Mouse (Mus musculus): ENCODE measurements at regions not wholly inside any gene's neighbourhood (a gene's known extent, or its start where the extent isn't known, plus 50 kb on each side); places are given as distances from the start of the nearest gene placed in this dataset.

DNA sequence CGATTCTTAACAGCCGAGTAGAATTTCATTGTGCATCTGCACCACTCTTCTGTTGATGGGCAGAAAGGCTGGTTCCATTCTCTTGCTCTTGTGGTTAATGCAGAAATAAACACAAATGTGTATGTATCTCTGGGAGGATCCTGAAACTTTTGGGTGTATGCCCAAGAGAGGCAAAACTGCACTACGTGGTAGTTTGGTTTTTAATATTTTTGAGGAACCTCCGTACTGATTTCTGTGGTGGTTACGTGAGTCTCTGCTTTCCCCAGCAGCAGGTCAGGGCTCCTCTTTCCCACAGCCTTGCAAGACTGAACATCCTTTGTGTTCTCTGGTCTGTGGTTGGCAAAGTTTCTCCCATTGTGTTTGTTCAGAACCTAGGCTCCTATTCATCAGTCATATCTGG lies 198.9 kb upstream of the Ubash3b start:
- no peak for DNase-seq
- intact Hi-C loops (cut with DNase I): no loop called here

- no peak for DNase-seq
- intact Hi-C loops (cut with DNase I): no loop called here
Observed at GRCm38 (mm10) chr9:41359286-41359685, 197.8 kb upstream of the Ubash3b start.

GRCm38 (mm10) chr9:41345338-41345737 lies 183.8 kb upstream of the Ubash3b start:
- intact Hi-C loops (cut with DNase I): no loop called here
- no peak for DNase-seq

- intact Hi-C loops (cut with DNase I): no loop called here
- no peak for DNase-seq
Observed at GRCm38 (mm10) chr9:41337375-41337774, 175.9 kb upstream of the Ubash3b start.

DNA sequence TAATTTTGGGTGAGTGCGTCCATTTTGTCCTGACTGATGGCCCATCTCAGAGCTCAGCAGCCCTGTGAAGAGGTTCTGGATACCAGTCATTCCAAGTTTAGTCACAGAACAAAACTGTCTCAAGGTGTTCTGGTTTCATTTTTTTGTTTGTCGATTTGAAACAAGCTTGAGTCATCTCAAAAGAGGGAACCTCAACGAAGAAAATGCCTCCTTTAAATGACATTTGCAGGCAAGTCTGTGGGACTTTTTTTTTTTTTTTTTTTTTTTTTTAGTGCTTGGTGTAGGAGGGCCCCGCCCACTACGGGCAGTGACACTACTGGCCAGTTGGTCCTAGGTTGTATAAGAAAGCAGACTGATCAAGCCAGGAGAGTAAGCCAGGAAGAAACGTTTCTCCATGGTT lies 175.3 kb upstream of the Ubash3b start:
- no peak for DNase-seq
- intact Hi-C loops (cut with DNase I): no loop called here

DNA sequence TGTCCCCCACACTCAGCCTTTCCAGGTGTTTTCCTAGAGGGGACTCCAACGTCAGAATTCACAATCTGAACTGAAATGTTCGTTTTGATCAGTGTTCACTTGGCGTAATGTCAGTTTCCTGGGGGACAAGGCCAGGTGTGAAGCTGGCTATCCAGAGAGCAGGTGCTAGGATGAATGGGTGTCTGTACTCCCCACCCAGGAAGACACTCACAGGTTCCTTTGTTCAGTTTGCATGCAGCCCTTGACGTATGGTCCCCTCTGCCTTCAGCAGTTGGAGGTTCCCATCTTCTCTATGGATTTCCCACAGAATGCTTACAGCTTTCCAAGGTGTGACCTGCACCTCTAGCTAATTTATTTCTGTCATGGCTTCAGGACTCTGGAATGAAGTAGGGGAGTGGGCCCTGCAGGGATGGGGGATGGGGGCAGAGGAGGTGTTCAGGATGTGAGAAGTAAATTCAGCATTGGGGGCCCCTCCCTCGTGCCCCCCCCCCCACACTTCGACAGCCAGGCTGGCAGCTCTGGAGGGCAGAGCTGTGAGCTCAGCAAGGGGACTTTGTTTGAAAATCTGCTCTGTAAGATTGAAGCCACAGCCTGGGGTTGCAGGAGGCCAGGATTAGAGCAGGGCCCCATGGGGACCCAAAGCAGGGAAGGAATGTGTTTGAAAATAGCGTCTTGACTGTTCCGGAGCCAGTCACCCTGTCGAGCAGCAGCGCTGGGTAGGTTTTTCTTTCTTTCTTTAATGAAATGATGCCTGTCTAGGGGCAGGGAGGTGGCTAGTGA lies 173.2 kb upstream of the Ubash3b start:
- intact Hi-C loops (cut with DNase I): no loop called here
- peak in 1 of 2 experiments; percentile 7 for DNase-seq

- no peak for DNase-seq
- intact Hi-C loops (cut with DNase I): no loop called here
Observed at GRCm38 (mm10) chr9:41333526-41333925, 172.0 kb upstream of the Ubash3b start.

DNA sequence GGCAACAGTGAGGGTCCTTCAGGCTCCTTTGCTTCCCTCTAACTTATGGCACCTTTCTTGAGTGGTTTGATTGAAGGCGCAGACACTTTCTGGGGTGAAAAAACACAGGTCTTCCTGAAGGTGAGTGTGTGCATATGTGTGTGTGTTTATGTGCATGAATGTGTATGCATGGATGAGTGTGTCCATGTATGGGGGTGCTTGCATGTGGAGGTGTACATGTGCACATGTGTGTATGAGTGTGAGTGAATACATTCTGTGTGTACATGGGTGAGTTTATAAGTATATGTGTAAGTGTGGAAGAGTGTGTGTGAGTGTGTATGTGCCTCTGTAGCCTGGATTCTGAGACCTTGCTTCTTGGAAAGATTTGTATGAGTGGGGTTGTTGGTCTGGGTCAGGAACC lies 167.5 kb upstream of the Ubash3b start:
- intact Hi-C loops (cut with DNase I): loop anchor here (5.0 kb wide), 1 partner anchor 133 kb away; no protein-coding TSS in a partner anchor
- no peak for DNase-seq

GRCm38 (mm10) chr9:41328480-41328879 lies 167.0 kb upstream of the Ubash3b start:
- peak; percentile 2 to 7 for DNase-seq
- intact Hi-C loops (cut with DNase I): loop anchor here (5.0 kb wide), 1 partner anchor 134 kb away; no protein-coding TSS in a partner anchor

DNA sequence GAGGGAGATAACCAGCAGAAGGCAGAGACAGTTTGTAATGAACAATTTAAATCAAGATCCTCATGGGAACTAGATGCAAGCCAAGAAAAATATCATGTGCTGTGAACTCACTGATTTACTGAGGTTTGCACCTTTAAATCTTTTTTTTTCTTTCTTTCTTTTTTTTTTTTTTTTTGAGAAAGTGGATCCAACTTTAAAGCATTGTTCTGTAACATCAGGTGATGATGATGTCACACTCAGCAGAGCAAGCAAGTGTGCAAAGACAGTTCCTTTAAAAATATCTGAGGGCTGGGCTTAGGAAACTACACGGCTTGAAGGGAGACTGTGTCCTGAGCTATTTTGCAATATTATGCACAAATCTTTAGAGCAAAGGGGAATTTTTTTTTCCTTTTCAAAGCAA lies 166.6 kb upstream of the Ubash3b start:
- intact Hi-C loops (cut with DNase I): loop anchor here (5.0 kb wide), 1 partner anchor 134 kb away; no protein-coding TSS in a partner anchor
- peak in 1 of 2 experiments; percentile 10 for DNase-seq

- peak in 1 of 2 experiments; percentile 13 for DNase-seq
- intact Hi-C loops (cut with DNase I): loop anchor here (2.0 to 5.0 kb wide), 2 partner anchors 135 to 623 kb away; no protein-coding TSS in a partner anchor
Observed at GRCm38 (mm10) chr9:41327561-41327960, 166.1 kb upstream of the Ubash3b start.

DNA sequence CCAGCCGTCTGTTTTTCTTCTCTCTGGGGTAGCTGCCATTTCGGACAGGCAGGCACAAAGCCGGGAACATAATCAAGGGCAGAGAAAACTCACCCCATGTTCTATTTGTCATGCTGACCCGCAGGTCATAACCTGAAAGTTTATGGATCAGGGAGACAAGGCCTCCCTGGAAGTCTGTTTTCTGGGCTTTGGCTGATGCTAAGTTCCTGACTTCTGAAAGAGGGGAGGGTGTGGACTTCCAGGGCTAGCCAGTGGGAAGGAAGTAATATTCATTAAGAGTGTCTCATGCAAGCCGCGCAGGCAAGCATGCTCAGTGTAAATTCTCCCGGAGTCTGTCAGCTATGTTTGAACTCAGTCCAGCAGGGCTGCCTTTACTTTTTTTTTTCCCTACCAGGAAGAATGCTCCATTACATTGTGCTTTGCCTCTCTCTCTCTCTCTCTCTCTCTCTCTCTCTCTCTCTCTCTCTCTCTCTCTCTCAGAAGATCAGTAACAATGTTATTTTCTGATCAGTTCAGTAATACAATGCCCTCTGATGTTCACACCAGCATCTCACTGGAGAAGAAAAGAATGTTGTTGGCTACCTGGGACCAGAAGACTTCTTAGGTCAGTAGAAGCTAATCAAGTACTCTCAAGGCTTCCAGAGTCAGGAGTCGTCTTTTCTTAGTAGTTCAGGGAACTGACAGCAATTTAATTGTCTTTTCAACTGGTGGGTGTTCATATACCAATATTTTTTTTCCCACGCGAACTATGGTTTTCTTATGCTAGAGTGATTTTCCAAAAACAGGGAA lies 165.5 kb upstream of the Ubash3b start:
- intact Hi-C loops (cut with DNase I): loop anchor here (2.0 to 5.0 kb wide), 2 partner anchors 135 to 624 kb away; no protein-coding TSS in a partner anchor
- DNase-seq: peak; percentile 77 to 79

DNA sequence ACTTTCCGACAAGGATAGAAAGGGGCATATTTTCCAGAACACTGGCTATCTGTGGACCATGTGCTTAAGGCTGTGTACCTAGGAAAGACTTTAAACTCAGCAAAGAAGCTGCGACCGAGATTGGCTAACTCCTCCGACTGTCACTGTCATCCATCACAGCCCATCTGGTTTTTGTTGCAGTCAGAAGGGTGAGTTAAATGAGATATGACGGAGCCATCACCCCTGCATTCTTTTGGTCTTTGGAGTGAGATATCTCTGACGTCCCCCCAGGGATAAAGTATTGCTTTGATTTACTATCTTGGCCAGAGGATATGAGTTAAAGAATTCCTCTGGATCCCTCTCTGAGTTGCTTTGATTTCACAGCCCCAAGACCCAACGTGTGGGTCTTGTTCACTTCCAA lies 160.0 kb upstream of the Ubash3b start:
- DNase-seq: no peak
- intact Hi-C loops (cut with DNase I): no loop called here

GRCm38 (mm10) chr9:41319066-41319465 lies 157.6 kb upstream of the Ubash3b start:
- no peak for DNase-seq
- intact Hi-C loops (cut with DNase I): no loop called here

DNA sequence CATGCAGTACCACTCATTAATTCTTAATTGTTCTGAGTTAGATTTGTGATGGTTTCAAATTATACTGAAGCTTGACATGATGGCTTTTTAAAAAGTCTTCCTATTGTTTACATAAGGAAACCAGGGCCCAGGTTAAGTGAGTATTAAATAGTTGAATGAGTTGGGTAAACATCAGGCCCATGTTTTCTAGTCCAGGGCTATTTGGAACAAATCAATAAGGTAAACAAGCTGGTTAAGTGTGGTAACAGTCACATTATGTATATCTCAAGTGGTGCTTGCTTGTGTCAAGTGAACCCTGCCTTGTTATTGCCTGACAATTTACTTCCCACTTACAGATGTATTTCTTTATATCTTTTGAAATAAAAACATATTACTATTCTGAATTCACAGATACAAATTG lies 144.7 kb upstream of the Ubash3b start:
- DNase-seq: no peak
- intact Hi-C loops (cut with DNase I): no loop called here

DNA sequence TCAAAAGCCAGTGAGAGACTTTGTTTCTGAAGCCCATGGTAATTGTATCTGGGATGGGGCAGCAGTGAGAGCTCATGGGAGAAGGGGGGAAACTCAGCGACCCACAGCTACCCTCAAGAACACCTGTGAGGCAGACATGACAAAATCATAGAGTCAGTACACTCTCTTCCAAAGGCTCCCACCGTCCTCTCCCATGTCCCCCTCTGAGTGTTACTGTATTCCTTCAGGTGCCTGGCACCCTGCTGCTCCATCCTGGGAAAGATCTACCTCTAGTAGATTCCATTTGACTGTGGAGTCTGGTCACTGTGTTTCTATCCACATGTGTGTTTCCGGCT lies 142.0 kb upstream of the Ubash3b start:
- intact Hi-C loops (cut with DNase I): no loop called here
- DNase-seq: no peak

- DNase-seq: no peak
- intact Hi-C loops (cut with DNase I): no loop called here
Observed at GRCm38 (mm10) chr9:41302809-41303493, 141.5 kb upstream of the Ubash3b start.

DNA sequence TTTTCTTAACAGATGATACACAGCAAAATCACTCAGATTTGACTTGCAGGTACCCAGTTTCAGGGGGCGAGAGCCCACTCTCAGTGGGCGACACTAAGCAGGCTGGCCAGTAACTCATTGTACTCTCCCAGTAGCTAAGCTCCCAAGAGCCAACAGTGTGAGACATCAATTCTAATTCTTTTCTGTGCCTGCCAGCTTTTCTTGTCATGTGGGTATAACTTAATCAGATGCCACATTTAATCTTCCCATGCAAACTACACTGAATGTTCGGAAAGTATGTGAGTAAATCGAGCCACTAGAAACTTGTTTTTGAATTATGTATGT lies 124.6 kb upstream of the Ubash3b start:
- no peak for DNase-seq
- intact Hi-C loops (cut with DNase I): no loop called here

DNA sequence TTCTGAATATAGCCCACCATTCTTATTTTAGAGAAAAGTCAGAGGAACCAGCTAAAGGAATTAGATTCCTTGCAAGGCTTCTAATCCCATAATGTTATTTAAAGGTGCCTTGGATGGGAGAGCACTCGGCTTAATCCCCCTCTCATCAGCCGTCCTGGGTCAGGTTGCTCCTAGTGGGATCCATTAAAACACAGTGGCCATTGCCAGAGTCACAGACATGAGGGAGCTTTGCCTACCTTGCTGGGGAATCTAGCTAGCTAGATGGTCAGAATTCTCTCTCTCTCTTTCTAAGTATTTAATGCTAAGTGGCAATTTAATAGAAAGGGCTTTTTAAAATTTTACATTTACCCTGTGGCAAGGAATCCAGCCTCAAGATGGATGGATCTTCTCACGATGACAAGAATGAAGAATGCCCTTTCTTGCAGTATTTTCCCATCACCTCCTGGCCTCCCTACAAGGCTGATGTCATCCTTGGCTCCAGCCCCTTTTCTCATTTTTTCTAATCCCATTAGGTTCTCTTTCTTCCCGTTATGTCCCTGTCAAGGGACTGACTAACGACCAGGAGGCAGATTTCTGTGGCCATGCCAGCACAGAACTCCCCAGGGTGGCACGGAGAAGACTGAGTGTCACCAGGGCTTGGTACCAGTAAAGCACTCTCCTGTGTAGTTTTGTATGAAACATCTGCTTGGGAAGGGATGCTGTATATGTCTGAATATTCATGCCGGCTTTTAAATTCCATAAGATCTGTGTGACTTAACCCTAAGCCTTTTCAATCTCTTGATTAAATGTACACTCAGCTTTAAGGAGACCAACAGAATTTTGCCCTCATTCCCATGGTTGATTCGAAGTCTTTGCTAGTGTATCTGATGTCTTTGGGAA lies 124.0 kb upstream of the Ubash3b start:
- DNase-seq: peak; percentile 44 to 62
- intact Hi-C loops (cut with DNase I): no loop called here

GRCm38 (mm10) chr9:41277726-41278125 lies 116.2 kb upstream of the Ubash3b start:
- DNase-seq: no peak
- intact Hi-C loops (cut with DNase I): no loop called here

All from heart, postnatal 10 days (tissue).